Mouse (Mus musculus): Measurements from ENCODE around the gene Myl3. TPM values are rescaled to one million over a fixed set of nuclear protein-coding genes. Genes with fewer than 3 reads are reported as not detected.

Gene Myl3
- total and polyA plus RNA-seq, 3 experiments: not detected

DNA sequence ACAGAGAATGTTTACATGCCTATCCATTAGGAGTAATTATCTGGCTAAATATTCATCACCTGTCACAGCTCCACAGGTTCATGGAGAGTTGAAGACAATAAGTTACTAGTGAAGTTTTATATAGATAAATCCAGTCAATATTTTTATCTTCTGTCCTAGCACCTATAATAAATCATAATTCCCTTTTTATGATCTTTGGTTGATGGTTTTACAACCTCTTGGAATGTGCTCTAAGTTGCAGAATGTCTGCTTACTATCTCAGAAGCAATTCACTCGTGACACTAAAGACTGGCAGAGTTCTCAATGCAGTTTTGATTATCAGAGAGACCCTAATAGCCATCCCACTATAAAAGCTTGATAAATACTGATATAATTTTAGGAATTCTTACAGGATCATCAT is 28.3 kb upstream of the Myl3 start:
- no peak for DNase-seq (ENCODE audit: low spot score)
- no peak overlapping the region for H3K4me3 ChIP-seq (ENCODE audit: low read depth, low read length)
- peaks cover 26% of the 10 kb centered on the region for H3K4me1 ChIP-seq (ENCODE audit: insufficient read depth, low read depth, low read length)
- no peaks in the 10 kb centered on the region for H3K9me3 ChIP-seq (replicated peaks)
- TF ChIP-seq CTCF (IDR thresholded peaks at IDR 0.05; ENCODE audit: low read depth, low read length): no peak
- no peak for TF ChIP-seq TAL1 (conservative IDR thresholded peaks at IDR 0.05; ENCODE audit: low read depth, low read length)
- no peak for TF ChIP-seq POLR2AphosphoS5 (IDR thresholded peaks at IDR 0.05; ENCODE audit: insufficient replicate concordance, low read depth, low read length)
- no peak for TF ChIP-seq GATA2 (IDR thresholded peaks at IDR 0.05; ENCODE audit: borderline replicate concordance, low read depth, low read length)
- no peak for TF ChIP-seq GATA1 (IDR thresholded peaks at IDR 0.05; ENCODE audit: borderline replicate concordance, low read length)
- ATAC-seq (ENCODE audit: extremely low read depth, insufficient number of reproducible peaks, low FRiP score, poor library complexity, severe bottlenecking): no peak
- no peaks in the 10 kb centered on the region for H3K27me3 ChIP-seq (ENCODE audit: insufficient read depth, low read length)
- peaks cover 87% of the 10 kb centered on the region for H3K36me3 ChIP-seq (replicated peaks)

DNA sequence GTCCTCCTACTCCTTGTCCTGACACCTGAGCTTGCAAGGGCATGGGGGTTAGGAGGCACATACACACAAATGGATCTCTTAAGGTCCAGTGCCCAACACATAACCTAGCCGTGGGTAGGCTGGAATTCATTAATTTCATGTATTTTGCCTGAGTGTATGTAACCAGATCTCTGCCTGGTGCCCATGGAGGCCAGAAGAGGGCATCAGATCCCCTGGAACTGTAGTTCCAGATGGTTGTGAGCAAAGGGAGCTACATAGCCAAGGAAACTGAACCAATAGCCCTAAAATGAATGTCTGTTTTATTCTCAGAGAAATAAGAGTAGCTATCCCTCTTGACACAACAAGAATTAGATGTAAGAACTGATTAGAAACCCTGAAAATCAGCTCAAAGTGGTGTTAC is 26.2 kb upstream of the Myl3 start:
- Histone ChIP-seq H3K36me3 (replicated peaks) (peaks cover 70% of the 10 kb centered on the region), H3K4me3 (ENCODE audit: low read depth, low read length) (no peak overlapping the region), H3K4me1 (ENCODE audit: insufficient read depth, low read depth, low read length) (peaks cover 10% of the 10 kb centered on the region), H3K9me3 (replicated peaks) (no peaks in the 10 kb centered on the region), H3K27me3 (ENCODE audit: insufficient read depth, low read length) (no peaks in the 10 kb centered on the region)
- TF ChIP-seq CTCF (IDR thresholded peaks at IDR 0.05; ENCODE audit: low read depth, low read length) (no peak), POLR2AphosphoS5 (IDR thresholded peaks at IDR 0.05; ENCODE audit: insufficient replicate concordance, low read depth, low read length) (no peak), GATA2 (IDR thresholded peaks at IDR 0.05; ENCODE audit: borderline replicate concordance, low read depth, low read length) (no peak), GATA1 (IDR thresholded peaks at IDR 0.05; ENCODE audit: borderline replicate concordance, low read length) (no peak), TAL1 (conservative IDR thresholded peaks at IDR 0.05; ENCODE audit: low read depth, low read length) (no peak)
- DNase-seq (ENCODE audit: low spot score) (no peak), ATAC-seq (ENCODE audit: extremely low read depth, insufficient number of reproducible peaks, low FRiP score, poor library complexity, severe bottlenecking) (no peak)

DNA sequence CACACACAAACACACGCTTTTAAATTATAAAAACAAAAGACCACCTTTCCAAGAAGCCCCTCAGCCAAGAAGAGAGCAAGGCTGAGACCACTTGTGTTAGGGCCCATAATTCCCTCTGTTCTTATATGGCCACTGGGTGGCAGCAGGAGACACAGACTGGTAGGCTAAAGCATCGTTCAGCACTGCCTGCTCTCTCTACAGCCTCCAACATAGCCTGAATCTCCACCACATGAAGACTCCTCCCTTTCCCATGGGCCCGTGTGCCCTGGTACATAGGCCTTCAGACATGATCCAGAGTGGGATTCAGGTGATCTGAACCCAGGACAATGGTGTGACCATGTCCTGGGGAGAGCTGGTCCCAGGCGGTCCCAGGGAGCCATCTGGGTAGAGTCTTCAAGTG is 24.9 kb upstream of the Myl3 start:
- TF ChIP-seq GATA2 (IDR thresholded peaks at IDR 0.05; ENCODE audit: borderline replicate concordance, low read depth, low read length) (no peak), TAL1 (conservative IDR thresholded peaks at IDR 0.05; ENCODE audit: low read depth, low read length) (no peak), GATA1 (IDR thresholded peaks at IDR 0.05; ENCODE audit: borderline replicate concordance, low read length) (no peak), CTCF (IDR thresholded peaks at IDR 0.05; ENCODE audit: low read depth, low read length) (peak; percentile 18; the same call in 1 of the 2 replicates)
- H3K36me3 ChIP-seq (replicated peaks): peaks cover 58% of the 10 kb centered on the region
- peaks cover 2% of the 10 kb centered on the region; the same call in 1 of the 2 replicates for H3K4me1 ChIP-seq (ENCODE audit: insufficient read depth, low read depth, low read length)
- peaks cover 4% of the 10 kb centered on the region; the same call in 1 of the 2 replicates for H3K27me3 ChIP-seq (ENCODE audit: insufficient read depth, low read length)
- H3K4me3 ChIP-seq (ENCODE audit: low read depth, low read length): no peak overlapping the region
- no peaks in the 10 kb centered on the region for H3K9me3 ChIP-seq (replicated peaks)
- DNase-seq (ENCODE audit: low spot score) (no peak), ATAC-seq (ENCODE audit: extremely low read depth, insufficient number of reproducible peaks, low FRiP score, poor library complexity, severe bottlenecking) (no peak)

DNA sequence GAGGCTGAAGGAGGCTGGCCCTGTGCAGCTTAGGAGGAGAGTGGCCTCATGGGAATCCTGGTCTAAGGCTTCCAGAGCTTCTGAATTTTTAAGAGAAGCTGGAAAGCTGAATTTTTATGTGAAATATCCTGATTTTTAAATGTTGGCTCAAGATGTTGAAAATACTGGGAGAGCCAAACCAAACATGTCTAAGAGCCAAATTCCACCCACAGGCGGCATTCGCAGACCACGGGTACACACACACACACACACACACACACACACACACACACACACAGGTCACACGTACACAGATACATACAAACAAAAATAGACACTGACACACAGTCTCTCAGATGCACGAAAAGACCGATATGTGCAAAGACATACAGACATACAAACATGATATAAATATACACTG is 23.6 kb upstream of the Myl3 start:
- peaks cover 46% of the 10 kb centered on the region for H3K36me3 ChIP-seq (replicated peaks)
- peaks cover 2% of the 10 kb centered on the region for H3K9me3 ChIP-seq (replicated peaks)
- H3K4me1 ChIP-seq (ENCODE audit: insufficient read depth, low read depth, low read length): peaks cover 2% of the 10 kb centered on the region; the same call in 1 of the 2 replicates
- ATAC-seq (ENCODE audit: extremely low read depth, insufficient number of reproducible peaks, low FRiP score, poor library complexity, severe bottlenecking) (no peak), DNase-seq (ENCODE audit: low spot score) (no peak)
- no peak for TF ChIP-seq POLR2AphosphoS5 (IDR thresholded peaks at IDR 0.05; ENCODE audit: insufficient replicate concordance, low read depth, low read length)
- TF ChIP-seq CTCF (IDR thresholded peaks at IDR 0.05; ENCODE audit: low read depth, low read length): no peak
- TF ChIP-seq GATA2 (IDR thresholded peaks at IDR 0.05; ENCODE audit: borderline replicate concordance, low read depth, low read length): no peak
- TF ChIP-seq GATA1 (IDR thresholded peaks at IDR 0.05; ENCODE audit: borderline replicate concordance, low read length): no peak
- TF ChIP-seq TAL1 (conservative IDR thresholded peaks at IDR 0.05; ENCODE audit: low read depth, low read length): no peak
- H3K4me3 ChIP-seq (ENCODE audit: low read depth, low read length): no peak overlapping the region
- peaks cover 4% of the 10 kb centered on the region; the same call in 1 of the 2 replicates for H3K27me3 ChIP-seq (ENCODE audit: insufficient read depth, low read length)

DNA sequence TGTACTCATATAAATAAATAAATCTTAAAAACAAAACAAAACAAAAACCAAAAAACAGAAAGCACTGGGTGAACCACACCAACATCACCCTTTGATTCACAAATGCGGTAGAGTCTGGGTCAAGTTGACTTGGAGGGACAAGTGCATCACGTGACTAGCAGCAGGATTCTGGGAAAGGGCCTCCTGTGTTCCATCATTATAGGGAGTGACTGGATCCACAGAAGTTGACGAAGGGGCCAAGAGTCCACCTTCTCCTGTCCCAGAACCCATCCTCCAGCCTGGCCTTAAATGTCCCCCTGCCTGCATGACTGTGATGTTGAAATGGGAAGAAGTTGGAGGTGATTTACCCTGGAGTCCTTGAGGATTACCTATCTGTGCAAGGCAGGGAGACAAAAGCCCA is 22.9 kb upstream of the Myl3 start:
- Histone ChIP-seq H3K27me3 (ENCODE audit: insufficient read depth, low read length) (peaks cover 8% of the 10 kb centered on the region; the same call in 1 of the 2 replicates), H3K9me3 (replicated peaks) (peaks cover 5% of the 10 kb centered on the region), H3K36me3 (replicated peaks) (peaks cover 45% of the 10 kb centered on the region), H3K4me3 (ENCODE audit: low read depth, low read length) (no peak overlapping the region), H3K4me1 (ENCODE audit: insufficient read depth, low read depth, low read length) (peaks cover 2% of the 10 kb centered on the region; the same call in 1 of the 2 replicates)
- no peak for ATAC-seq (ENCODE audit: extremely low read depth, insufficient number of reproducible peaks, low FRiP score, poor library complexity, severe bottlenecking)
- no peak for DNase-seq (ENCODE audit: low spot score)
- no peak for TF ChIP-seq GATA1 (IDR thresholded peaks at IDR 0.05; ENCODE audit: borderline replicate concordance, low read length)

DNA sequence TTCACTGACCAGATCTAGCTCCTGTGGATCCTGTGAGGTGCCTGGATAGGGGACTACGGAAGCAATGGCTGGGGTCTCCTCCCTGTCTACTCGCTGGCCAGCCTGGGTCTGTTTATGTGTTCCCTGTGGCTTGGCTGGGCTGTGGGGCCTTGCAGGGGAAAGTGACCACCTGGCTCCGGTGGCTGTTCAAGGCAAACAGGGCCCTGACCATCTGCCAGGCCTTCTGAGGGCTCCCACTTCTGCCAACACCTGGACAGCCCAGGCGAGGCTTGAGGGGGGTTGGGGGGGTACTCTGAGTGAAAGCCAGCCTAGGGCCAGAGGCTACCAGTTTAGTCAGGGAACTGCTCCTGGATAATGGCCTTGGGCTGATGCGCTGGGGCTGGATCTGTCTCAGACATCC is 21.7 kb upstream of the Myl3 start:
- H3K9me3 ChIP-seq (replicated peaks): peaks cover 5% of the 10 kb centered on the region
- TF ChIP-seq TAL1 (conservative IDR thresholded peaks at IDR 0.05; ENCODE audit: low read depth, low read length) (no peak), GATA2 (IDR thresholded peaks at IDR 0.05; ENCODE audit: borderline replicate concordance, low read depth, low read length) (no peak), GATA1 (IDR thresholded peaks at IDR 0.05; ENCODE audit: borderline replicate concordance, low read length) (no peak), POLR2AphosphoS5 (IDR thresholded peaks at IDR 0.05; ENCODE audit: insufficient replicate concordance, low read depth, low read length) (no peak), CTCF (IDR thresholded peaks at IDR 0.05; ENCODE audit: low read depth, low read length) (no peak)
- peaks cover 17% of the 10 kb centered on the region; the same call in 1 of the 2 replicates for H3K27me3 ChIP-seq (ENCODE audit: insufficient read depth, low read length)
- DNase-seq (ENCODE audit: low spot score): no peak
- H3K36me3 ChIP-seq (replicated peaks): peaks cover 33% of the 10 kb centered on the region
- peaks cover 2% of the 10 kb centered on the region; the same call in 1 of the 2 replicates for H3K4me1 ChIP-seq (ENCODE audit: insufficient read depth, low read depth, low read length)
- no peak for ATAC-seq (ENCODE audit: extremely low read depth, insufficient number of reproducible peaks, low FRiP score, poor library complexity, severe bottlenecking)
- no peak overlapping the region for H3K4me3 ChIP-seq (ENCODE audit: low read depth, low read length)

Measured in G1E (cell line).